In genomic region chr17:31904036-31904435, GRCm38 (mm10) we compare ENCODE assay signal across 14 mouse cellular contexts. TPM values are rescaled to one million over a fixed set of nuclear protein-coding genes. Genes with fewer than 3 reads are reported as not detected.
DNase-seq lines count a peak whose midpoint lies in the region; ATAC-seq and TF ChIP-seq lines count a peak whose summit lies in the region.
"Had no signal": no experiment of that assay in that cellular context is flagged by ENCODE, and none has a peak within 500 bp of the region (broad histone marks: within the 10 kb centered on the region; RNA-seq: fewer than 3 reads in every experiment).

No protein-coding gene starts in this region.

- no peak overlapping the region for H3K4me3 ChIP-seq in kidney, adult 2 months (ENCODE audit: insufficient read depth, low read depth, low read length)
- H3K4me3 ChIP-seq in kidney, embryonic 14.5 days (ENCODE audit: low read length), result no peak overlapping the region
- no peak overlapping the region for H3K4me3 ChIP-seq in hindbrain, embryonic 16.5 days (ENCODE audit: low read length)
- H3K4me3 ChIP-seq: heart, embryonic 12.5 days; limb, embryonic 12.5 days; lung, embryonic 15.5 days; midbrain, embryonic 15.5 days had no signal

- no peak overlapping the region for H3K4me2 ChIP-seq in kidney, embryonic 14.5 days (replicated peaks; ENCODE audit: low read depth, low read length)
- H3K4me2 ChIP-seq in hindbrain, embryonic 16.5 days (ENCODE audit: low read length), result no peak overlapping the region
- H3K4me2 ChIP-seq: heart, embryonic 12.5 days; limb, embryonic 12.5 days; lung, embryonic 15.5 days; midbrain, embryonic 15.5 days had no signal

- peak overlapping the region; percentile 87 for H3K27ac ChIP-seq in kidney, adult 2 months (ENCODE audit: insufficient read depth, low read depth, low read length)
- H3K27ac ChIP-seq in kidney, embryonic 14.5 days (ENCODE audit: low read depth, low read length), result no peak overlapping the region
- H3K27ac ChIP-seq in hindbrain, embryonic 16.5 days (ENCODE audit: low read depth, low read length), result no peak overlapping the region
- H3K27ac ChIP-seq: limb, embryonic 12.5 days; midbrain, embryonic 15.5 days had no signal

- H3K9ac ChIP-seq in kidney, embryonic 14.5 days (ENCODE audit: low read depth, low read length), result no peak overlapping the region
- no peak overlapping the region for H3K9ac ChIP-seq in hindbrain, embryonic 16.5 days (ENCODE audit: low read depth, low read length)
- H3K9ac ChIP-seq: heart, embryonic 12.5 days; limb, embryonic 12.5 days; lung, embryonic 15.5 days; midbrain, embryonic 15.5 days had no signal

- H3K36me3 ChIP-seq in kidney, adult 2 months (ENCODE audit: control insufficient read depth, insufficient read depth, low read length), result no peaks in the 10 kb centered on the region
- no peaks in the 10 kb centered on the region for H3K36me3 ChIP-seq in kidney, embryonic 14.5 days (ENCODE audit: control insufficient read depth, insufficient read depth, low read length)
- no peaks in the 10 kb centered on the region for H3K36me3 ChIP-seq in hindbrain, embryonic 16.5 days (ENCODE audit: control insufficient read depth, insufficient read depth, low read length)
- H3K36me3 ChIP-seq: heart, embryonic 12.5 days; limb, embryonic 12.5 days; lung, embryonic 15.5 days; midbrain, embryonic 15.5 days had no signal

- no peak for TF ChIP-seq POLR2A in kidney, adult 2 months (IDR thresholded peaks at IDR 0.05; ENCODE audit: low read depth, low read length)

- H3K27me3 ChIP-seq in kidney, adult 2 months (replicated peaks; ENCODE audit: control insufficient read depth, insufficient read depth, low read length), result no peaks in the 10 kb centered on the region
- H3K27me3 ChIP-seq in kidney, embryonic 14.5 days (ENCODE audit: control insufficient read depth, insufficient read depth, low read length), result no peaks in the 10 kb centered on the region; the same call in 1 of the 2 replicates
- no peaks in the 10 kb centered on the region for H3K27me3 ChIP-seq in hindbrain, embryonic 16.5 days (replicated peaks; ENCODE audit: control insufficient read depth, insufficient read depth, low read length)
- H3K27me3 ChIP-seq: heart, embryonic 12.5 days; limb, embryonic 12.5 days; lung, embryonic 15.5 days; midbrain, embryonic 15.5 days had no signal

- peak; percentile 3 for DNase-seq in adrenal gland, postnatal 14 days
- no peak for DNase-seq in adrenal gland, postnatal 10 days
- DNase-seq in kidney, adult 2 months, result peak; percentile 90
- DNase-seq in thymus, postnatal 4 days, result peak; percentile 4
- DNase-seq in thymus, postnatal 14 days, result no peak
- DNase-seq in lung, postnatal 10 days, result peak; percentile 42
- DNase-seq: cerebellum, adult 8-10 months; thymus, postnatal 25 days had no signal

- peaks cover 20% of the 10 kb centered on the region; the same call in 1 of the 2 replicates for H3K4me1 ChIP-seq in kidney, adult 2 months (ENCODE audit: control insufficient read depth, insufficient read depth, low read length)
- no peaks in the 10 kb centered on the region for H3K4me1 ChIP-seq in kidney, embryonic 14.5 days (ENCODE audit: control insufficient read depth, insufficient read depth, low read length)
- H3K4me1 ChIP-seq in hindbrain, embryonic 16.5 days (ENCODE audit: control insufficient read depth, insufficient read depth, low read depth, low read length), result no peaks in the 10 kb centered on the region
- H3K4me1 ChIP-seq: limb, embryonic 12.5 days; midbrain, embryonic 15.5 days had no signal

- 0 out of 2 replicates have a peak, but pooled peaks have one; percentile 7 for TF ChIP-seq CTCF in kidney, adult 2 months (conservative IDR thresholded peaks at IDR 0.05; ENCODE audit: insufficient read depth, insufficient read length, low read depth, low read length)

- WGBS in kidney, adult 2 months, result 57% methylated on average over 7 of the region's 7 CpGs
- 93% methylated on average over 7 of the region's 7 CpGs for WGBS in kidney, embryonic 14.5 days
- WGBS in hindbrain, embryonic 16.5 days, result 86% methylated on average over 7 of the region's 7 CpGs

- H3K9me3 ChIP-seq in kidney, embryonic 14.5 days (ENCODE audit: control insufficient read depth, low read length), result no peaks in the 10 kb centered on the region
- no peaks in the 10 kb centered on the region for H3K9me3 ChIP-seq in hindbrain, embryonic 16.5 days (ENCODE audit: control insufficient read depth, low read length)
- H3K9me3 ChIP-seq: heart, embryonic 12.5 days; limb, embryonic 12.5 days; lung, embryonic 15.5 days; midbrain, embryonic 15.5 days had no signal

- no peak for ATAC-seq in kidney, embryonic 14.5 days (ENCODE audit: low FRiP score, low TSS enrichment)
- ATAC-seq in hindbrain, embryonic 16.5 days, result no peak
- ATAC-seq: midbrain, embryonic 15.5 days had no signal

RNA-seq across cellular contexts. Expression of gene Sik1, which starts 48.4 kb away (rescaled TPM):
- 47.3 and 100 TPM in 2 replicates for total RNA-seq in adrenal gland, postnatal 14 days (2021)
- total RNA-seq in adrenal gland, postnatal 10 days (2021), result 100 to 1,000 TPM in 1 of 2 experiments, 10 to 100 TPM in 1; 25.4 to 112 TPM
- 35.5 and 57.6 TPM in 2 replicates for polyA plus RNA-seq in kidney, adult 2 months (2012; rRNA removed)
- polyA plus RNA-seq in kidney, embryonic 14.5 days (2014; fragmentation: Nextera tagmentation; extraction: Ambion mirVana), result 16.8 and 17.3 TPM in 2 replicates
- polyA plus RNA-seq in hindbrain, embryonic 16.5 days (2015; fragmentation: Nextera tagmentation; extraction: Ambion mirVana), result 16.2 and 17.4 TPM in 2 replicates

Comparison
In these comparisons a context has a peak if more than half of its experiments do, and no peak if none do; other contexts are left out.
1. DNase-seq: peak in adrenal gland, postnatal 14 days (single experiment), kidney, adult 2 months (single experiment), thymus, postnatal 4 days (single experiment) and lung, postnatal 10 days (single experiment); none in adrenal gland, postnatal 10 days (single experiment) and thymus, postnatal 14 days (single experiment).